Mouse (Mus musculus) limb, embryonic 14.5 days (tissue): ENCODE measurements at regions not wholly inside any gene's neighbourhood (a gene's known extent, or its start where the extent isn't known, plus 50 kb on each side); places are given as distances from the start of the nearest gene placed in this dataset.
"Not testable (repeated sequence)": the region's sequence is repeated elsewhere in the genome, so short reads cannot be mapped to it uniquely, and the experiment has no call there.

Source experiments
- ATAC-seq: fragments of 200-750 bp; cut with Nextera tagmentation; 2 replicates; pipeline ENCODE4 v1.8.0; 2017; ENCODE audit warnings: low read depth, moderate number of reproducible peaks, moderate TSS enrichment; ENCODE audit not compliant: low FRiP score
- DNase-seq: peaks from one replicate; pipeline ENCODE4 v3.0.0-alpha.2; 2015; ENCODE audit warnings: low spot score
- H3K27ac ChIP-seq: fragments of 300-500 bp; sonication (generic); replicated peaks from 2 replicates; pipeline ENCODE4 v1.5.1; 2014; ENCODE audit warnings: low read depth, mild to moderate bottlenecking, low read length, moderate library complexity, mixed read lengths
- H3K27me3 ChIP-seq: fragments of 300-500 bp; sonication (generic); 2 replicates; pipeline ENCODE4 v1.6.1; 2014; ENCODE audit warnings: low read length, mixed read lengths; ENCODE audit not compliant: control insufficient read depth, insufficient read depth
- H3K36me3 ChIP-seq: fragments of 300-500 bp; sonication (generic); 2 replicates; pipeline ENCODE4 v1.6.1; 2014; ENCODE audit warnings: mild to moderate bottlenecking, low read length, moderate library complexity, mixed read lengths; ENCODE audit not compliant: control insufficient read depth, insufficient read depth
- H3K4me1 ChIP-seq: fragments of 300-500 bp; sonication (generic); 2 replicates; pipeline ENCODE4 v1.6.1; 2014; ENCODE audit warnings: antibody characterized with exemption, low read length, mixed read lengths; ENCODE audit not compliant: control insufficient read depth, insufficient read depth
- H3K4me2 ChIP-seq: fragments of 300-500 bp; sonication (generic); replicated peaks from 2 replicates; pipeline ENCODE4 v1.6.1; 2014; ENCODE audit warnings: low read depth, mild to moderate bottlenecking, low read length, moderate library complexity; ENCODE audit not compliant: severe bottlenecking
- H3K4me3 ChIP-seq: fragments of 300-500 bp; sonication (generic); replicated peaks from 2 replicates; pipeline ENCODE4 v1.5.1; 2014; ENCODE audit warnings: low read length
- H3K9ac ChIP-seq: fragments of 300-500 bp; sonication (generic); 2 replicates; pipeline ENCODE4 v1.6.1; 2014; ENCODE audit warnings: mild to moderate bottlenecking, low read depth, low read length, moderate library complexity; ENCODE audit not compliant: severe bottlenecking
- H3K9me3 ChIP-seq: fragments of 300-500 bp; sonication (generic); 2 replicates; pipeline ENCODE4 v1.6.1; 2016; ENCODE audit warnings: low read length; ENCODE audit not compliant: control insufficient read depth
- POLR2A ChIP-seq: fragments of 200-500 bp; IDR thresholded peaks from 2 replicates; pipeline ENCODE4 v1.8.0; 2012; ENCODE audit warnings: inconsistent platforms, mild to moderate bottlenecking, moderate library complexity, borderline replicate concordance; ENCODE audit not compliant: insufficient read depth, insufficient read length; ENCODE audit errors: extremely low read depth
- WGBS: fragments of 180-500 bp; shearing (Covaris S2); extraction: QIAGEN DNeasy Blood & Tissue Kit; methylation state at CpG from one replicate; pipeline ENCODE4 v1.1.7; 2014; 5-methylcytosine and 5-hydroxymethylcytosine counted together

DNA sequence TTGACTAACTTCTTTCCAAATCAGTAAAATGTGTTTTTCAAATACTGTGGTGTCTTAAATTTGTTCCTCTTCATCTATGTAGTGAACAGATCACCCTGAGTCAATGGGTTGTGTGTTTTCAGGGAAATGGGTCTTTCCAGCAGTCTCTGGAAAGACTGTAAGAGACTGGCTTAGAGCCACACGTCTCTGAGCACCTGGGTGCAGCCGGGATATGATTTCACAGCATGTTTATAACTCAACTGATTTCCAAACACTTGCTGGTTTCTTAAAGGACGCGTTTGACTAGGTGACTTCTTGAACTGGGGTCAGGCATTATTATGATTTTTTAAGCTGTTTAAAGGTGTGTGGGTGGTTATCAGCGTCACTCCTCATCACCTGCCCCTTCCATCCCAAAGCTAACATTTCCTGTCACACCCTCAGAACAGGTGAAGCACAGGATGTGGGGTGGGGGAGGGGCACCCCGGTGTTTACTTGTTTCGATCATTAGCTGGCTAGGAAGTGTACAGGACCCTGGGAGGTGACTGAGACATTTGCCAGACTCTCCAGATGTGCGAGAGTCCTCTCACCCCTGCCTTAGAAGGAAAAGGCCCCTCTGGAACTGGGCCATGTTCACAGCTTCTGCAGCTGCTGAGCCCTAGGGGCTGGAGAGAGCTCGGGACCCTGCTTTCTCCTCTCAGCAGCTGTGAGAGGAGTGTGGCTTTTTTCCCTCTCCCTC is 229.8 kb downstream of the Cd109 start:
- Histone ChIP-seq H3K4me1 (peaks cover 11% of the 10 kb centered on the region), H3K27ac (peak overlapping the region; percentile 65), H3K9ac (no peak overlapping the region), H3K4me2 (peak overlapping the region; percentile 42; the same call in 1 of the 2 replicates), H3K27me3 (no peaks in the 10 kb centered on the region), H3K36me3 (no peaks in the 10 kb centered on the region), H3K4me3 (no peak overlapping the region), H3K9me3 (no peaks in the 10 kb centered on the region)
- peak; percentile 91 for ATAC-seq
- 8% methylated on average over 9 of the region's 9 CpGs for WGBS
- peak; percentile 89 for DNase-seq
- no peak for TF ChIP-seq POLR2A

DNA sequence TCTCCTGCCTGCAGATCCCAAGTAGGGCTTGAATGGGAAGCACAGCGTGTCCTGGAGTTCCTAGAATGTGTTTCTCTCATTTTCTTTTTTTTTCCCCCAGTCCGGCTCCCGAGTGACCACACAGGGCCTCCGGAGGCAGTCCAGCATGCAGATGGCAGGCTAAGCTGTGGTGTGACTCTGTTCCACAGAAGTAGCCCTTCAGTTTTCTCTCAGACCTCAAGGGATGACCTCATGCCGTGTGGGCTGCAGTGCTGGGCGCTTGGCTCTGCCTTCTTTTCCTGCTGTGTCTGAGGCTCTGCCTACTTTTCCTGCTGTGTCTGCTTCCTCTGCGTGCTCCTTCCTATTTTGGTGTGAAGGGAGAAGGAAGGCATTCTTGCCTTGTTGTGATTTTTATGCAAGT is 230.8 kb downstream of the Cd109 start:
- Histone ChIP-seq H3K4me2 (peak overlapping the region; percentile 42), H3K9me3 (no peaks in the 10 kb centered on the region), H3K27ac (peak overlapping the region; percentile 65), H3K27me3 (no peaks in the 10 kb centered on the region), H3K4me3 (no peak overlapping the region), H3K4me1 (peaks cover 11% of the 10 kb centered on the region), H3K9ac (no peak overlapping the region), H3K36me3 (no peaks in the 10 kb centered on the region)
- WGBS: 10% methylated on average over 7 of the region's 7 CpGs
- DNase-seq (peak; percentile 16), ATAC-seq (peak; percentile 25; the same call in 1 of the 2 replicates)
- no peak for TF ChIP-seq POLR2A

DNA sequence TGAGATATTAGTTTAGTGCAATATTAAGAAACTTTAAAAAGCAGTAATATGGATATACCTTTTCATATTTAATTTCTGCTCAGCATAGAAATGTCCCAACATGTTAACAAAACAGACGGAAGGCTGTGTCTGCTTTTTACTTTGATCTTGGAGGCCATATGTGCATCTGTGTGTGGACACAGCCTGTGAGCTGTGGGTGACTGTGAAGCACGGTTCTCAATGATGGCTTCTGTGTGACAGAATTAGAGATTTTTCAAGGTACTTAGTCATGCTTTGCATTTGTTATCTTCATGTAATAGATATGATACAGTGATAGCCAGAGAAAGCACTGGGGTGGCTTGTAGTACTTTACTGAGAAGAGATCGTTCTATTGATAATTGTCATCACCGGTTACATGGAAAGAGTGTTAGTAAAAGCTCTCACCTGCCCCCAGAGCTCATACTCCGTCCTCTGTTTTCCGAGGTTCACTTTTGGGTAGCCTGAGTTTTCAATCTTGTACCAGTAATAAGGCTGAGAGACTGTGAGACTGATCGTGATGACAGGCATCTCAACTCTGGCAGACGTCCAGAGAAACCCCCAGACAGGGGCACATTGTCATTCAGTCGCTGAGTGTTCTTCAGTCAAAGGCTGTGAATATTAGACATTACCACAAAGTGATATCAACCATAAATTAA is 232.7 kb downstream of the Cd109 start:
- ATAC-seq (no peak), DNase-seq (peak; percentile 33)
- Histone ChIP-seq H3K9me3 (no peaks in the 10 kb centered on the region), H3K27ac (no peak overlapping the region), H3K36me3 (no peaks in the 10 kb centered on the region), H3K27me3 (no peaks in the 10 kb centered on the region), H3K9ac (no peak overlapping the region), H3K4me1 (peaks cover 11% of the 10 kb centered on the region), H3K4me2 (no peak overlapping the region), H3K4me3 (no peak overlapping the region)
- 55% methylated on average over 9 of the region's 9 CpGs for WGBS
- TF ChIP-seq POLR2A: no peak

GRCm38 (mm10) chr9:78848564-78848893 is 233.2 kb downstream of the Cd109 start:
- H3K27ac ChIP-seq, H3K9ac ChIP-seq, H3K4me3 ChIP-seq, H3K9me3 ChIP-seq, H3K4me2 ChIP-seq, H3K36me3 ChIP-seq, DNase-seq, H3K27me3 ChIP-seq, ATAC-seq: not testable (repeated sequence)
- H3K4me1 ChIP-seq: peaks cover 11% of the 10 kb centered on the region
- 33% methylated on average over 1 of the region's 1 CpGs for WGBS

DNA sequence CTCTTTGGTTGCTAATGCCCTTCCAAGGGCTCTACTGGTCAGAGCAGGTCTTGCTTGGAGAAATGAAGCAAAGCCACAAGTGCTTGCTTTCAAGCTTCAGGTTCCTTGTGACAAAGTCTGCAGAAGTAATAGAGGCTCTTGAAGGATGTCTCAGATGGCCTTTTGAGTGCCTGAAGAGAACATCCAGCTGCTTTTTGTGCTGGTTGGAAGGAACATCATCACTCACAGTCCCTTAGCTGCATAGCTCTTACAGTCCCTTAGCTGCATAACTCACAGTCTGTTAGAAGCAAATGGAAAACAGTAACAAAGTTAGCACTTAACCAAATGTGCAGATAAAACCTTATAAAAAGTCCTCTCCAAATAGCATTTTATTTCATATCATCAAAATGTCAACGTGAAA is 241.6 kb downstream of the Cd109 start:
- H3K4me3 ChIP-seq: no peak overlapping the region
- H3K36me3 ChIP-seq: no peaks in the 10 kb centered on the region
- DNase-seq (no peak), ATAC-seq (no peak)
- H3K9me3 ChIP-seq: no peaks in the 10 kb centered on the region
- no peak overlapping the region for H3K9ac ChIP-seq
- no peak overlapping the region for H3K4me2 ChIP-seq
- 83% methylated on average over 1 of the region's 1 CpGs for WGBS
- H3K27ac ChIP-seq: no peak overlapping the region
- H3K4me1 ChIP-seq: no peaks in the 10 kb centered on the region
- TF ChIP-seq POLR2A: no peak
- H3K27me3 ChIP-seq: no peaks in the 10 kb centered on the region
